Mouse (Mus musculus) E14TG2a.4 (cell line): ENCODE measurements around the gene Nrxn3.

Source experiments
- H3K27me3 ChIP-seq: 2 replicates; pipeline ENCODE4 v1.6.1; 2014; ENCODE audit warnings: low read length, control low read depth; ENCODE audit not compliant: insufficient read depth
- H3K36me3 ChIP-seq: 2 replicates; pipeline ENCODE4 v1.6.1; 2014; ENCODE audit warnings: low read length, control low read depth; ENCODE audit not compliant: insufficient read depth
- H3K4me1 ChIP-seq: replicated peaks from 2 replicates; pipeline ENCODE4 v1.6.1; 2014; ENCODE audit warnings: low read depth, low read length, control low read depth
- H3K4me3 ChIP-seq: replicated peaks from 2 replicates; pipeline ENCODE4 v1.5.1; 2014; ENCODE audit warnings: mild to moderate bottlenecking, low read length
- H3K9me3 ChIP-seq: 2 replicates; pipeline ENCODE4 v1.6.1; 2014; ENCODE audit warnings: low read length, control low read depth
- CTCF ChIP-seq: conservative IDR thresholded peaks from 2 replicates; pipeline ENCODE4 v1.5.1; 2014; ENCODE audit warnings: low read length
- NANOG ChIP-seq: IDR thresholded peaks from 2 replicates; pipeline ENCODE4 v1.6.1; 2014; ENCODE audit warnings: borderline replicate concordance, low read length, mixed read lengths
- POU5F1 ChIP-seq: IDR thresholded peaks from 2 replicates; pipeline ENCODE4 v1.6.1; 2014; ENCODE audit warnings: low read length, borderline replicate concordance

The Nrxn3 gene

GRCm38 (mm10) chr12:88993788-88994187 is 271.1 kb downstream of the Nrxn3 start:
- Histone ChIP-seq H3K4me1 (no peaks in the 10 kb centered on the region), H3K27me3 (no peaks in the 10 kb centered on the region), H3K36me3 (no peaks in the 10 kb centered on the region), H3K9me3 (no peaks in the 10 kb centered on the region), H3K4me3 (no peak overlapping the region)
- TF ChIP-seq CTCF, result no peak

- Histone ChIP-seq H3K9me3 (no peaks in the 10 kb centered on the region), H3K4me1 (no peaks in the 10 kb centered on the region), H3K4me3 (no peak overlapping the region), H3K27me3 (no peaks in the 10 kb centered on the region), H3K36me3 (no peaks in the 10 kb centered on the region)
- TF ChIP-seq CTCF (no peak), NANOG (no peak), POU5F1 (no peak)
These were observed 293.8 kb downstream of the Nrxn3 start for GRCm38 (mm10) chr12:89016436-89016835.

GRCm38 (mm10) chr12:89025180-89025579 is 302.5 kb downstream of the Nrxn3 start:
- Histone ChIP-seq H3K36me3 (no peaks in the 10 kb centered on the region), H3K27me3 (no peaks in the 10 kb centered on the region), H3K9me3 (no peaks in the 10 kb centered on the region), H3K4me1 (no peaks in the 10 kb centered on the region), H3K4me3 (no peak overlapping the region)
- TF ChIP-seq POU5F1 (no peak), CTCF (no peak), NANOG (no peak)

- TF ChIP-seq NANOG (no peak), CTCF (no peak), POU5F1 (no peak)
- no peak overlapping the region for H3K4me3 ChIP-seq
These were observed 313.4 kb downstream of the Nrxn3 start for GRCm38 (mm10) chr12:89035984-89036618.

GRCm38 (mm10) chr12:89040151-89040550 is 317.5 kb downstream of the Nrxn3 start:
- H3K4me3 ChIP-seq, result no peak overlapping the region
- no peaks in the 10 kb centered on the region for H3K4me1 ChIP-seq
- no peaks in the 10 kb centered on the region for H3K36me3 ChIP-seq

More at GRCm38 (mm10) chr12:89035984-89036618, 313.4 kb downstream of the Nrxn3 start:
- Histone ChIP-seq H3K9me3 (no peaks in the 10 kb centered on the region), H3K27me3 (no peaks in the 10 kb centered on the region), H3K36me3 (no peaks in the 10 kb centered on the region), H3K4me1 (no peaks in the 10 kb centered on the region)

GRCm38 (mm10) chr12:89041429-89042107 is 318.9 kb downstream of the Nrxn3 start:
- Histone ChIP-seq H3K9me3 (no peaks in the 10 kb centered on the region), H3K36me3 (no peaks in the 10 kb centered on the region), H3K27me3 (no peaks in the 10 kb centered on the region), H3K4me3 (no peak overlapping the region), H3K4me1 (no peaks in the 10 kb centered on the region)
- TF ChIP-seq NANOG (no peak), POU5F1 (no peak), CTCF (no peak)

More at GRCm38 (mm10) chr12:89040151-89040550, 317.5 kb downstream of the Nrxn3 start:
- TF ChIP-seq POU5F1 (no peak), NANOG (no peak), CTCF (no peak)
- Histone ChIP-seq H3K9me3 (no peaks in the 10 kb centered on the region), H3K27me3 (no peaks in the 10 kb centered on the region)

- TF ChIP-seq NANOG (no peak), POU5F1 (no peak), CTCF (no peak)
- H3K27me3 ChIP-seq, result no peaks in the 10 kb centered on the region
- H3K9me3 ChIP-seq, result no peaks in the 10 kb centered on the region
- H3K4me3 ChIP-seq, result no peak overlapping the region
- H3K36me3 ChIP-seq, result no peaks in the 10 kb centered on the region
- 0 out of 2 replicates have a peak, but pooled peaks cover 3% of the 10 kb centered on the region for H3K4me1 ChIP-seq
These were observed 326.6 kb downstream of the Nrxn3 start for GRCm38 (mm10) chr12:89049279-89049678.

GRCm38 (mm10) chr12:89049686-89050085 is 327.0 kb downstream of the Nrxn3 start:
- Histone ChIP-seq H3K4me1 (0 out of 2 replicates have a peak, but pooled peaks cover 3% of the 10 kb centered on the region), H3K36me3 (no peaks in the 10 kb centered on the region), H3K4me3 (no peak overlapping the region), H3K27me3 (no peaks in the 10 kb centered on the region), H3K9me3 (no peaks in the 10 kb centered on the region)
- TF ChIP-seq CTCF (no peak), NANOG (no peak), POU5F1 (no peak)

- Histone ChIP-seq H3K27me3 (no peaks in the 10 kb centered on the region), H3K4me3 (no peak overlapping the region), H3K36me3 (no peaks in the 10 kb centered on the region), H3K4me1 (no peaks in the 10 kb centered on the region), H3K9me3 (no peaks in the 10 kb centered on the region)
- TF ChIP-seq CTCF (no peak), POU5F1 (no peak), NANOG (no peak)
These were observed 349.8 kb downstream of the Nrxn3 start for GRCm38 (mm10) chr12:89072436-89072835.
